Mouse (Mus musculus): Measurements from ENCODE around the gene Atg7.

Gene Atg7

DNA sequence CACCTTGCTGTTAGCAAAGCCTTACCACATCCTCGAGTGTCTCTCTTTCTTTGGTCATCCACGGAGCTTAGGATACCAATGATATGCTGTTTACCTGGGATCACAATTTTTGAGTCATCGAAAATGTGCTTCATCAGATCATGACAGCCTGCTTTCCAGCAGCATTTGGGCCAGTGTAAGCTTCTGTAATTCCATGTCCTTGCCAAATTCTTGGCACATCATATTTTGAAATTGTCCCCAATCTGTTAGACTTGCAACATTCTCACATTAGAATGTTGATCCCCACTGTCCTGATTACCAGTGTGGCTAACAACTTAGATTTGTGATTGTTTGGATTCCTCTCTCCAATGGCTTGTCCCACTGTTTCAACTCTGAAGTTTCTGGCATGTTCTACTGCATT lies 144.7 kb downstream of the Atg7 start:
- no peak for DNase-seq (ENCODE audit: low spot score)

DNA sequence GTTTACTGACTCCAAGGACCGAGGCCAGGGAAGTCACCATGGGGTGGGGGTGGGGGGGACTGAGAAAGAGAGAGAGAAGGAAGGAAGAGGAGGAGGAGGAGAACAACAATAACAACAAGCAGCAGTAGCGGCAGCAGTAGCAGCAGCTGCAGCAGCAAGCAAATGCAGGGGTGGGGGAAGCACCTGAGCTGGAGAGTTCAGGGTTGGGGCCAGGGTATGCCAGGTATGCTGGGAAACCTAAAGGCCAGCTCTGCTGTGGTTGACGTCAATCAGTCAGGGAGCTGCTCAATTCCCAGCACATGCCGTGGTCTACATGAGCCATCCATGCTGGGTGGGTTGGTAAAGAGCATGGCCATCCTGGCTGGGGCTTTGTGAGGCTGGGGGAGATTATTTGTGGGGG lies 145.8 kb downstream of the Atg7 start:
- no peak for DNase-seq (ENCODE audit: low spot score)

DNA sequence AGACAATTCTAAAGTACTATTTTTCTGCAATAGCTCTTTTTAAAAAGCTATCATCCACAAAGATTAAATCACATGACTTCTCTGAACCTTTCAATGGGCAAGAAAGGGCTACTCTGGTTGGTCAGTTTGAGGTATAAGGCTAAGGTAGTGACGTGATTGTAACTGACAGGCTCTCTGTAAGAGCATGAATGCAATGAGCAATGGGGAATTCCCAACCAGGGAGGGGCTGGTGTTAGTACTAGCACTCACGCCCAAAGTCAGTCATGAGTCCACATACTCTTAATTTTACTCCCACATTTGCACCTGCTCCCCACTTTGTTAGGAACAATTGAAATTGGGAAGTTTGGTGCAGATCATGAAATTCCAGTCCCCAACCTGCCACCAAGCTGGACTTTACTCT lies 147.2 kb downstream of the Atg7 start:
- no peak for DNase-seq (ENCODE audit: low spot score)

DNA sequence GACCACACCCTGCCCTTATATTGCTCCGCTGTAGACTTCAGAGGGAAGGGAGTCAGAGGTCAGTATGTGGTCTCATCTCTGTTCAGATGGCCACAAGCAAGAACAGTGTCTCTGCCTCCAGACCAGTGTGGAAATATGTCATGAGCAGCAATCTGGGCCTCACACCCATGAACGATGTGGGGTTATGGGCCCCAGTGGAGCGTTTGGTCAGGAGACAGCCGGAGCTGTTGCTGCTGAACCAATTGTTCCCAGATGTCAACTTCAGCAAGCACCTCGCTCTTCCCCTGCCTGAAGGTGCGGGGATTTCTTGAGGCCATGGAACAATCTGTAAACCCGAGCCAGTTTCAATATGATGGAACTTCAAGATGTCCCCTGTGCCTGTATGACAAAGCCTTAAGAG lies 148.0 kb downstream of the Atg7 start:
- DNase-seq (ENCODE audit: low spot score), result no peak

DNA sequence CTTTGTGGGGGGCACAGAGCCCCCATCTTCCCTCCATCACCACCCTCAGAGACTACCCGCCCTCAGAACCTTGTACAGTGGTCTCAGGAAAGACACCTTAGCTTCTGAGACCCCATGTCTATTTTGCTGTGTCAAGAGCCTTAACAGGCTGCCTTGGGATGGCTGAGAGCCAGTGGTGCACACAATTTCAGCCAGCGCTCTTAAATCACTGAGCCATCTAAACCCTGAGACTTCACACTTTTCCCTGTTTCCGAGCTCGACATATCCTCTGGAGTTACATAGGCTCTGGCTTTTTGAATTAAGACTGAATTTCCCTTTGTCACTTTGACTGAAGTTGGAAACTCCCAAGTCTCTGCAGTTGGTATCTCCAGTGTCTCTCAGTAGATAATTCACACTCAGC lies 148.9 kb downstream of the Atg7 start:
- DNase-seq (ENCODE audit: low spot score), result no peak

DNA sequence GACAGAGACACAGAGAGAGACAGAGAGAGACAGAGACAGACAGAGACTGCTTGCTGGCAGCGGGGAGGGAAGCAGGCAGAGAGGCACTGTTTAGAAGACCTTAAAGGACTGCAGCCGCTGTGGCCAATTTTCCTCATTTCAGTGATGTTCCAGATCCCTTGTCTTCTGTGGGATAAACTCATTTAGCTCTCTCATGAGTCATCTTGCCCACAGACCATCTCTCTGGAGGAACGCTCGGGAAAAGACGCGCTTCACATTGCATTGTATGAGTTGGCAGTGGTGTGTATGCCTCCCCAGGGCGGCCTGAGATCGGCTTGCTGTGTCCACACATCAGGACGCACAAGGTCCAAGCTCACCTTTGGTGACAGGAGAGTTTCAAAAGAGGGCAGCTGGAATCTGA lies 151.8 kb downstream of the Atg7 start:
- DNase-seq (ENCODE audit: low spot score), result no peak

DNA sequence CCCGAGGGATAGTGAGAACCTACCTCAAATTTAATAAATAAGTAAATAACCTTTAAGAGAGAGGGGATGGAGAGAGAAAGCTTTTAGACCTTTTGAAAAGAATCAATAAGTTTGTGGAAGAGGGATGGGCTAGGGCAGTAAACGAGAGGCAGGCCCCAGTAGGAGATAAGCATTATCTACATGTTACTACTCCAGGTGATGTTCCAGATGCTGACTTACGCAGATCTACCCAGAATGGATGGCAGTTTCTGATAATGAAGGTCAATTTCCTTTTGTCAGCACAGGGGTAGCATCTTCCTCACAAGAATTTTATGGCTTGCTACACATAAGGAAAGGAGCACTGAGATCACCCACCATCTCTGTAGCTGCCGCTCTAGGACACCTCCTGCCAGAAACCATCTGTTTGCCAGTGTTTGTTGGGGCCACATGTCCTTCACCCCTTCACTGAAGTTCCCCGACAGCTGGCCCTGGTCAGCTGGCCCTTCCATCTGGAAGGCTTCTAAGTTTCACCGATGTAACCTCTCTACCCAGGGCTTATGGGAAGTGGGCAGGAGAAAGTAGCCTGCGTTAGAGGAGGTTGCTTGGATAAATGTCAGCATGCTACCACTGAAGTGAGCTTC lies 152.9 kb downstream of the Atg7 start:
- no peak for DNase-seq (ENCODE audit: low spot score)

DNA sequence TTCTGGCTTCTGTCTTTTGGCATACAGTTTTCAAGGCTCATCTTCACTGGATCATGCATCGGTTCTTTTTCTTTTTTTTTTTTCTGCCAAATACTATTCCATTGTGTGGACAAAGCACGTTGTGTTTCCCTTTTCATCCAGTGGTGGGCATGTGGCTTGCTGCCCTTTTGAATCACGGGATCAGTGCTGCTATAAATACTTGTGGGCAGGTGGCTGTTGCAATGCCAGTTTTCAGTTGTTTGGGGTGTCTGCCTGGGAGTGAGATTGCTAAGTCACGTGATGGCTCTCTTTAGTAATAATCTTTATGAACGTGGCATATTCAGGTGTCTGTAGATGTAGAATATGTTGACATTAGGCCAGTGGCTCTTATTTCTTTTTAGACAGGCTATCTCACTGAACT lies 155.0 kb downstream of the Atg7 start:
- DNase-seq (ENCODE audit: low spot score), result no peak

DNA sequence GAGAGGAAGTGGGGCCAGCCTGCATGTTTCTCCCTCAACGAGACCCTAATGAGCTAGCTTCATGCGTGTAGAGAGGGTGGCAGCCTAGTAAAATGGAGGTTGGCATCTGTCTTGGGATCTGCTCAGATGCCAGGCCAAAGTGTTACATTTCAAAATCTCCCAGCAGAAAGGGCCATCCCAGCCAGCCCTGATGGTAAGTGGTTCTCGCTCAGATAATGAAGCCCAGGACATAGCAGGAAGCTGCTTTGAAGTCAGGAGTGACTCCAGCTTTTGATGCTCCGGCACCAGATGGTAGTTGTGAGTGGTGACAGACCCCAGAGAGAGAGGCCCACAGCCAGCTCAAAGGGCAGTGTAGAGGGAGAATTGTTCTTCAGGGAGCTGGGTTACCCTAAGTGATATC lies 155.8 kb downstream of the Atg7 start:
- no peak for DNase-seq (ENCODE audit: low spot score)

DNA sequence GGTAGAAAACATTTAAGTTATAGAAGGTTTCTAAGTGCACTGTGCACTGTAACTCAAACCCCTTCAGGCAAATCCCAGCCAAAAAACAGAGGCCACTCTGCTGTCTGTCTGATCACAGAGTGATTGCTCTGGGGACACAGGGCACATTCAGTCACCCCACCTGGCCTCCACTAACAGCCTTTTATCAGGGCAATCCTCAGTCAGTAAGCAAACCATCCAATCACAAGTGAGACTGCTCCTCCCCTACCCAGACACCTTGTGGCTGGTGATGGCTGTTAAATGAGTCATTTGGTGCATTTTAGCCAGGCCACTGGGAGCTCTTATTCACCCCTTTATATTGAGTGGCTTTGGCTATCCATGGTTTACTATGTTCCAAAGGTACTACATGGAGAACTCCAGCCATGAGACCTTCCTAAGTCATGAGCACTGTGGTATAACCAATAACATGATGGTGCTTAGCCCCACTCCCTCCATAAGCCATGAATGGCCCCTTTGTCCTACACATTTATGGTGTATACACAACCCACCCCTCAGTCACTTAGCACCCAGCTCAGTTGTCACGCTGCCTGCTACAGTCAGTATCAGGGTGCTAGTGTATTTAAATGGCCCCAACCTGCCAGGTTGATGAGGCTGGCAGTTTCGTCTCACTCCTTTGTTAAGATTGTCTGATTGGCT lies 157.5 kb downstream of the Atg7 start:
- no peak for DNase-seq (ENCODE audit: low spot score)

DNA sequence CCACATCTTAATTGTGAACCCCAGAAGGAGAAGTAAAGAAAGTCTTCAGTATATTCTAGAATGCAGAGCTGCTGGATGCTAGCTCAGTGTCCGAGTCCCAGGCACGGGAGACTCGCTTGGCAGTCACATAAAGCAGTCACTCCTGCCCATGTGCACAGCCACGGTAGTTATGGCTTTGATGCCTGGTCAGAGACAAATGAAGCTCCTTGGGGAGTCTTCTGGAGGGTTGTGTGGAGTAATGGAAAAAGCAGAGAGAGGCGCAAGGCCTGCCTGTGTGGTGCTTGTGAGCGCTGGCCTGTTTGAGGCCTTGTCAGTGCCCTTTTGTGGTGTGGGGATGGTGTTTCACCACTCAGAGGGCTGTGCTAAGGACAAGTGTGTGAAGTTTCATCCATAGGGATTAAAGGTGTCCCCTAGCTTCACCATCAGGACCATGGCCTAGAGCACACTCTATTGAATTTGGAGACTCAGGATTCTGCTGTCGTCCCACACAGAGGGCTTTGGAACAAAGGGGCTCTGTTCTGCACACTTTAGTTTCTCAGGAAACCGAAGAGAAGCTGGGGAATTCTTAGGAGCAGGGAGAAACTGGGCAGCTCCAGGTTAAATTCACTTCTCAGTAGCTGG lies 161.1 kb downstream of the Atg7 start:
- no peak for DNase-seq (ENCODE audit: low spot score)

DNA sequence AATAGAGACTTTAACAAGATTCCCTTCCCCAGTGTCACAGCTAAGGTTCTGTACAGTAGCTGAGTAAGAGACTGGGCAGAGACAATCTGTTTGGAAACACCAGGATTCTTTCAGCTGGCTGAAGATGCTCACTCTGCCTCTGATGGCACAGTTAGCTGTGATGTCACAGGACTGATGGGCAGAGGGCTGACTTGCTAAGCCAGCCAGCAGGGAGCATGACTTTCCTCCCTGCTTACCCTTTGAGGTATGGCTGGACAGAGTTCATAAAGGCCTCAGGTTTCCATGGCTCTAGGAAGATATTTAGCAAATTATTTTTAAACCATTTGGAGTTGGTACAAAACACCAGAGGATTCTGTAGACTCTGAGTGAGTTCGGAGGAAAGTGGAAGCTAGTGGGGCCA lies 162.0 kb downstream of the Atg7 start:
- no peak for DNase-seq (ENCODE audit: low spot score)

DNA sequence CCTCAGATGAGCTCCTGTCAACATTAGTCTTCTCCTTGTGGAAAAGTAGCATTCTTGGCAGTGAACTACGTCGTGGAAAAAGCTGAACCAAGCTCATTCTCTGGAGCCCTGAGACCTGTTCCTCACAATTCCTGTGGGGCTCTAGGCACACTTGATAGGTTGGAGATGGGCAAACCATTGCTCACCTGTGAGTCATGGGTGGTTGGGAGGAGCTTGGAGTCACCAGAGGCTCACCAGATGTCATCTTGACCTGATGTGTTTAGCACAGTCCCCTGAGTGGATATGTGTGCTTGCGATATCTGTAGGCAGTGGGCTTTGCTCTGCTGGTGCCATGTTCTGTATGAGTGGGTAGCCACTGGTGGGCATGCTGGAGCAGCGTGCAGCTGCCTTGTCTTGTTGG lies 163.0 kb downstream of the Atg7 start:
- DNase-seq (ENCODE audit: low spot score), result no peak

DNA sequence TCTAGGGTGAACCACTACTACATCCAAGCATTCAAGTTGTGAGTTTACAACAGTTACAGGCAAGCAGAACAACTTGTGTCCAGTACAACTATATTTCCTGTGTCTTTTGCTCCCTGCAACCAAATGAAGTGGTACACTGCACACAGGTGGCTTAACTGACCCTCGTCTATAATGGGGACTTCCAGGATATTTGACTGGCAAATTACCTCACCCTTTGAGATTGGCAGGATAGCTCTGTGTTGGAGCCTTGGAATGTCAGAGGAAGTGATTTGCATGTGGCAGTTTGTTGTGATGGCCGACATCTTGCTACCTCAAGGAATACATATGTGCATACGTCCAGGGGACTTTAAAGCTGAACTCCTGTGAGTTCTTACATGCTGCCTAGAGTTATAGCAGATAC lies 164.6 kb downstream of the Atg7 start:
- no peak for DNase-seq (ENCODE audit: low spot score)

DNA sequence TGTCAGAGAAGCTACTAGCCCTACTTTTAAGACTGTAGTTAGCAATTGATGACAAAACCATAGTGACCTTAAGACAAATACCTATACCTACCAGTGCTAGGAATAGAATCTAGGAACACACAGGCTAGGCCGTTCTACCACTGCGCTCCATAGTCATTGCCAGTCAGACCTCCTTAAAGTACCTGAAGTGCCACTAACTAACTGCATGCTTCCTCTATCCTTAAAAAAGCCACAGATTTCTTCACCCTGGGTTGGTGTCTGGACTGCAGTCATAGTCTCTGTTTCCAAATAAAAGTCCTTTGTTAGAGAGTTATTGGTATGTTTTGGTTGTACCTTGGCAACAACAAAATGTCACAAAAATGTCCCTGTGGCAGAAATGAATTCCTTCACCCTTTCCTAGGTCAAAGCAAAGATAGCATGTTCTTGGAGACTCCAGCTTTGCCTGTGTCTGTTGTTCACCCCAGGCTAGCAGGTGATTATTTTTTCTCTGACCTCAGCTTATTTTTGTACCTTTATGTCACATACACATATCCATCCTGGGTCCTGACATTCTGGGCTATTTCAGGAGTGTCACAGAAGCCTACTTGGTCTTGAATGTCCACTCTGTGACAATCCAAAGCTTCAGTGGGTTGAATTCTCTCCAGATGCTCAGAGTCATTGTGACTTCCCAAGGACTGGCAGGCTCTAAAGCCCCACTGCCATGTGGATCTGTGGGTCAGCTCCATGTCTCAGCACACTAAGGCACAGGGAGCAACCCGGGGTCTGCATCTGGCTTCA lies 165.9 kb downstream of the Atg7 start:
- no peak for DNase-seq (ENCODE audit: low spot score)

DNA sequence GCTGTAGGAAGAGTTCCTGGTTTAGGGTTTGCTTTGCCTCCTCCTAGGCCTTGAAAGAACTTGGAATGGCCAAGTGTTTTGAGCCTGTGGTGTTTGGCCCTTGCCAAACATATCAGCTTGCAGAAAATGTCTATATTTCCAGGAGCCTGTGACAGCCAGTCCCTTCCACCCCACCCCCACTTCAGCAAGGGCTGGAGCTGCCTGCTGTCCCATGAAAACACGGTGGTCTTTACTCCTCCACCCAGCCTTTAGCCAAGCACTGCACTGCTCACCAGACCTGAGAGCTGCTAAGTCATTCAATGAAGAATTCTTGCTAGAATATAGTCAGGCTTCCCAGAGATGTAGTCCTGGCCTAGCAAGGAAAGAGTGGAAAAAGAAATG lies 166.5 kb downstream of the Atg7 start:
- no peak for DNase-seq (ENCODE audit: low spot score)

DNA sequence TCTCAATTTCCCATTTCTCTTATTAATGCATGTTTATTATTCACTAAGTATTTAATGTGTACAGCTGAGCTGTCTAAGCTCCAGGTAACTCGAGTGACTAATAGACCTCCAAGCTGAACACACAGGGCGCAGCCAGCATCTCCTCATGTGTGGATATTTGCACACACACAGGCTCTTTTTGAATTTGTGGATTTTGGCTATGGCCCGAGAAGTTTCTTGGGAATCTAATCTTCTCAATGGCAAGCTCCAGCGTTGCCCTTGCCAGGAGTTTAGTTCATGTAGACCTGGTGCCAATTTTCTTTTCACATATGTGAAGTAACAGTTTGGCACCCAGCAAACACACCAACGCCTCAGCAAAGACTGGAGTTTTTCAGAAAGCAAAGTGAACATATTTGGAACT lies 169.4 kb downstream of the Atg7 start:
- DNase-seq (ENCODE audit: low spot score), result no peak

DNA sequence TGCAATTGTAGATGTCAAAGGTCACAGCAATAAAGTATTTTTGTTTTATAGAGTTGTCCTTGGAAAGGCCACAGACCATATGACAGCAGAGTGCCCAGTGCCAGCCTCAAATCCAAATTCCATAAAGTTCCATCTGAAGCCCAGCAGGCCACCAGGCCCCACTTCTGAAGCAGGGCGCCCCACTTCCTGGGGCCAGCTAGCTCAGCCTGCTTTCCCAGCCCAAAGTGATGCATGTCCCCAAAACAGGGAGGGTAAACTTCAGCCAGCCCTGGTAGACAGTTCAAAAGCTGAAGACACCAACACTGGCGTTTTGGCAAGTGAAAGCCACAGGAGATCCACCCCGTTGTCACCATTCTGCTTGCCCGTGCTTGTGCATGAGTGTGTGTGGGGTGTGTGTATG lies 169.9 kb downstream of the Atg7 start:
- DNase-seq (ENCODE audit: low spot score), result no peak

DNA sequence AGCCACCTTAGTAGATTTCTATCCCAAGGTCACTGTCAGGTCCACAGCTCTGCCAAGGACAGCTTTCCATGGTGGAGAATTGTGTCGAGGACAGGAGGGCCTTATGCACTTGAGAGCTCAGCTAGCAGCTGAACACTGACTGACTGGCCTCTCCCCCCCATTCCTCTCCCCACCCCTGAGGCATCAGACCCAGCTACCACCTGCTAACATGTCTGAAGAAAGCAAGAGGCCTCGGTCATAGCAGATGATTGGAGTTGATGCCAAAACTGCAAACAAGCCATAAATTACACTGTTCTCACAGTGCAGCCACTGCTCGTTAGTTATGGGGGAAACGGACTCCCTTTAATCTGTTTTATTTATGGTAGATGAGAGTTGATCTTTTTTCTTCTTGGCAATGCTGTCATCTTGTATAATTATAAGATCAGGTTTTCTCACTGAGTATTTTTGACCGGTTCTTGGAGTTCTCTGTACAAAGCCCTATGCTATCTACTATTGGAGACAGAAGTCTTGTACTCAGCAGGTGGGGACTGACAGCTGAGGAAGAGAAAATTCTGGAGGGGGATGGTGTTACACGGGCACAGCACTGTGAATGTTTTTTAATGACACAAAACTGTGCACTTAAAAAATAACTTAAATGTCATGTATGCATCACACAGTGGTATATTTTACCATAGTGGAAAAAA lies 171.4 kb downstream of the Atg7 start:
- DNase-seq (ENCODE audit: low spot score), result no peak

DNA sequence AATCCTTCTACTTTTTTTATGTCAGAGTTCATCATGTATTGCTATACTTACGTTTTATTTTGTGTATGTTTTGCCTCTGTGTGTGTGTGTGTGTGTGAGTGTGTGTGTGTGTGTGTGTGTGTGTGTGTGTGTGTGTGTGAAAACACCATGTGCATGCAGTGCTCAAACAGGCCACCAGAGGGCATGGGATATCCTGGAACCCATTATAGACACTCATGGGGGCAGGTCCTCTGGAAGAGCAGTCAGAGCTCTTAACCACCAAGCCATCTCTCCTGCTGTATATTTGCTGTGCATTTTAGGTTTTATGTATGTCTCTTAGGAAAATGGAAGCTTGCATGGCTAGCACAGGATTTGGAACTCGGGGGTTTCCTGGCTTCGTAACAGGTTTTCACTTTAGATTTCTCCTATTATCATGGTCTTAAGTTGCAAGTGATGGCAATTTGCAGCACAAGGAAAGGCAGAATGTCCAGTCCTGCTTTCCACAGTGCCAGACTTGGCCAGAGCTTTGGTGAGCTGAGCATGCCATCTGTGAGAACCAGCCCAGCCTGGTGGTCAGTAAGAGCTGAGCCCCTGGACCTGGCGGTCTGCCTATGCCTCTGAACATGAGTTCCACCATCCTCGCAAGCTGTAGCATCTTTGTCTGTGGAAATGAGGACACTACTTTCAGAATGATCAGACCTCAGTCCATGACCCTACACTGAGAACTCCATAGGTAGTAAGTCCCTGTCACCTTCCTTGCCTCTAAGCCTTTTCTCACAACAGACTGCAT lies 172.2 kb downstream of the Atg7 start:
- no peak for DNase-seq (ENCODE audit: low spot score)

DNA sequence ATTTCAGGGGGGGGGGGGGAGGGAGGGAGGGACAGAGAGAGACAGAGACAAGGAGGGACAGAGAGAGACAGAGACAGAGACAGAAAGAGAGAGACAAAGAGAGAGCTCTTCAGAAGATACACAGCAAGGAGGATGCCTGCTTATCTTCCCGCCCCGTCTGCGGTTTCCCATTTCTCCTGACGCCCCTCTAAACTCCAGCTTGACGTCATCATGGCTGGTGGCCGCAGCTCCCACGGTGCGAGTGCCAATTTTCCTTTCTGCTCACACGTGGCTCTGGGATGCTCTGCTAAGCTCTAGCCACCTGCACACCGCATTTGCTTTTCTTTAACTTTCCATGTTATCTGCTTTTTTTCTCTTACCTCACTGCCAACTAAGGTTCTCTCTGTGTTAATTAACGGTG lies 175.1 kb downstream of the Atg7 start:
- no peak for DNase-seq (ENCODE audit: low spot score)

DNA sequence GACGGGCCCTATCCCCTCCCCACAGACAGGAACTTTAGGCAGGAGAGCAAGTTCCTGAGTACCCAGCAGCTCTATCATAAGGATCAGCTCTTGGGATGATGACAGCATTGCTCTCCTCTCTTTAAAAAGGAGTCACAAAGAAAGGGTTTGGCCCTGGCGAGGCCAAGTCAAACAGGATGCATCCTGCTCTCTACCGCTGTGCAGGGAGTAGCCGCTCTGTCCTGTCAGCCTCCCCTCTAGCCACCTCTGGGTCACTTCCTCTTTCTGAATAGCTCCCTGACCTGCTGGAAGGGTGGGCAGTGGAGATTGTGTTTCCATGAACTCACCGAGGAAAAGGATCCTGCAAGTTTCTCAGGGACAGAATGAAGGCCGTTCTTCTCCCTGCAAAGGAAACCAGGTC lies 175.6 kb downstream of the Atg7 start:
- DNase-seq (ENCODE audit: low spot score), result no peak
